Mouse (Mus musculus) embryo, embryonic 11.5 days (tissue): Measurements from ENCODE around the gene Mrrf.

Experiments
- DNase-seq: peaks from one replicate; pipeline ENCODE4 v3.0.0-alpha.2; 2012; ENCODE audit warnings: low read depth, low spot score

The Mrrf gene

DNA sequence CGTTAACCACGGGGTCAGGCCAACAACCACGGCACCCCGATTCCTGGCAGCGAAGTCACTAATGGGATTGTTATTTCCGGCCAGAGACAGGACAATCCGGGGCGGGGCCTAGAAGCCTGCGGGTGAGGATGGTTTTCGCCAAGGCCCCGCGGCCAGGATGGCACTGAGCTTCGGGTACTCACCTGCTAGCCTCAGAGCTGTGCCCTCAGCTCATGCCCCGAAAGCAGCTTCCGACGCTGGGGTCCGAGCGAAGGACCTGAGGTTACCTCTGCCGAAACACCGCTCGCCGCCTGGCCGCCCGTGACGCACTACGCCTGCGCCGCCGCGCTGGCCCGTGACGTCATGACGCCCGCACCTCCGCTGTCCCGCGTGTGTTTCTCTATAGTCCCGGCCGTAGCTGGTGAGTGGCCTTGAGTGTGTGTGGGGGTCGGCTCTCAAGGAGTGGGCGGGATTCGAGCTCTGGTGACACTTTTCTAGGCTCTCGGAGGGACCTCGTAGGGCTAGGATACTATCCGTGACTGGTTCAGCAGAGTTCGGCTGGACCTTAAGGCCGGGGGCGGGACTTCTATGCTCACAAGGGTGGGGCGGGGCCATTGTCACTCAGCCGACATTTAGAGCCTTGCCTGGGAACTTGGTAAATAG, at the start of gene Mrrf, which contains the start of gene Rbm18:
Mrrf (plus strand) TSS at position 90 of the 642 bp plus-strand sequence.
Rbm18 (minus strand) TSS at position 474 of the 642 bp plus-strand sequence.
- peak; percentile 85 for DNase-seq

DNA sequence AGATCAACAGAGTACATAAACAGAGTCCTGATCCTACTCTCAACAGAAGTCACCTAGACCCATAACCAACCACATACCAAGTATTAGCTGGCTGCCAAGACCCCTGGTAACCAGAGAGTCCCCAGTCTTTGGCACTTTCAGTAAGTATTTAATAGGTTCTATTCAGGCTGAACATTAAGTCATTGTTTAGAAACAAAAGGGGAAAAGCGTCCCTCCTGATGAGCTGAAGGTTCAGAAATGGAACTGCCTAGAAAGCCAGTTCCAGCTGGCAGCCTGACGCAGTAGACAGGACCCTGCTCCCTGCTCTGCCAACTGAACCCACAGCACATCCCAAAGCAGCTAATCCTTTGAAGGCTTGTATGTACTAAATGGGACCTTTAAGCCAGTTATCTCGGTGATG, 47.0 kb upstream of the Mrrf start:
- DNase-seq, result no peak

GRCm38 (mm10) chr2:36090853-36091741, 45.1 kb upstream of the Mrrf start:
- peak; percentile 73 for DNase-seq

- no peak for DNase-seq
These were observed 43.4 kb upstream of the Mrrf start for GRCm38 (mm10) chr2:36092748-36093147.

DNA sequence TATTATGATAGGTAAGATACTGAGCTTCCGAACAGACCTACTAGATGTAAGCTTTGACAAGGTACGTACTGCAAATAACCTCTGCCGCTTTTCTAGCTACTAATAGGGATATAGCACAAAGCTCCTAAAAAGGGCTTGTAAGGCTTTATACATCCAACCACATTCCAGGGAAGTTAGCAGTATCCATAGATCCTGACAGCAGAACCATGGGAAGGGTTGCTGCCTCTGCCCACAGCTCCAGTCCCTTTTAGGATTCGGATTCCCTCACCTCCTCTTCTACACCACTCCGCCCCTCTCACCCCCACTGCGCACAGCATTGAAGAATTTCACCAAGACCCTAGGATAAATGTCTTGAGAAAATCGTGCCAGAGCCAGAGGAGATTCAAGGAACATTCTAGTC, 42.9 kb upstream of the Mrrf start:
- DNase-seq, result no peak

DNA sequence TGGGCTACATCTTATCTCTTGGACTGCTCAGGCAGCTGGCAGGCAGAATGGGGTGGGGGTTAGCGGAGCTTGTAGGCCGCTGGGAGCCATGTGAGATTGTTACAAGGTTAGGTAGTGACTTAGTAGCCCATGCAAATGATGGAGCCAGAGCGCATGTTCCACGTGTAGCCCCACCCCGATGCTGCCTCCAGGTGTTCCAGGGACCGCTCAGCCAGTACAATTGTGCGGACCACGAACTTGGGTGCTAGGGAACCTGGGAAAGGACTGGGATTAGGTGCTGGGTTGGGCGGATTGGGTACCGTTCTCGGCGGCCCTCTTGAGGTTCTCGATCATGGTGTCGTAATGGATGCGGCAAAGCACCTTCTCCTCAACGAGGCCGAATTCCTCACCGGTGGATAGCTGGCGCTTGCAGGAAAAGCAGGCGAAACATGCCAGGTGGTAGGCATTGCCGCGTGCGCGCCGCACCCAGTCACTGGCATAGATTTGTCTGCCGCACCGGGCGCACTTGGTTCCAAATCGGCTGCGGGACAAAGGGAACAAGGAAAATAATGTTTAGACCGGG, 42.2 kb upstream of the Mrrf start:
- DNase-seq, result no peak

- DNase-seq, result no peak
These were observed 38.9 kb upstream of the Mrrf start for GRCm38 (mm10) chr2:36097129-36097815.

- no peak for DNase-seq
These were observed 38.2 kb upstream of the Mrrf start for GRCm38 (mm10) chr2:36098021-36098420.

- DNase-seq, result no peak
These were observed 36.5 kb upstream of the Mrrf start for GRCm38 (mm10) chr2:36099739-36100138.

DNA sequence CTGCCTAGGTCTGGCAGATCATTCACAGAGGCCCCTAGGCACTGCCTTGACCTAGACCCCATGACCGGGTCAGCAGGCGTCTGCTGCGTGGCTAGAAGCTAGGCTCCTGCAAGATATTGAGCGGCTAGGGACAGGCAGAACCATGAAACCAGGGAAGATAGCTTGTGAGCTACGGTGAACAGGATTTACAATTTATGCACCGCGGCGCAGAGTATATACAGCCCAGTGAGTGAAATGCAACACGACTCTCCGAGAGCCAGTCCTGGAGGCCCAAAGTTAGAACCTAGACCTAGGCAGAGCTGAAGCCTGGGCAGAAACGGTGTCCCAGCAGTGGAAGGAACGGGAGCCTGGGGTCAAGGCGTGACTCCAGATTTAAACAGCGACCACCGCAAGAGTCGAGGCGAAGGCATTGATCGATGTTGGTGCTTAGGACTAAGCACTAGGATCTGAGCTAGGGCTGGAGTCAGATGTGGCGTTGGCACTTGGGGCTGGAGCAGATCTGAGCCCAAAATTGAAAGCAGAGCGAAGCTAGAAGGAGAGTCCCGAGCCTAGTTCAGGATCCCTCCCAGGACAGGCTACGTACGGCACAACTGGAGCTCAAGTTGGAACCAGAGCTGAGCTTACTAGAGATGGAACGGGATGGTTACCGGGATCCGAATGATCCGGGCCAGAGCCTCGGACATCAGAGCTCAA, 34.2 kb upstream of the Mrrf start:
- DNase-seq, result no peak

DNA sequence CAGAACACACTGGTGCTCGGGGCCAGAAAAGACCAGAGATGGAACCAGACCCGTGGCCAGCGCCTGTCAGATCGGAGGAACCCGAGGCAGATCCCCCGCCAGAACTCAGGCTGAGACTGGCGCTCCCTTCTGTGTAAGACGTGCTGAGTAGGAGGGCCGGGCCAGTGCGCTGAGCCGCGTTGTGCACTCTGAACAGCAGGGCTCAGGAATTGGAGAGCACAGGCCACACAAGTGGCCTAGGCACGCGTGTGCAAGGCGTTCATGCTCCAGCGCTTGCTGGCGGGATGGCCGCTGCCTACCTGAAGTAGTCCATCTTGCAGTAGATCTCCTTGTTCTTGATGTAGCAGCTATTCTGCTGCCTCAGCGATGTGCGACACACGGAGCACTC, 33.6 kb upstream of the Mrrf start:
- no peak for DNase-seq

- DNase-seq, result no peak
These were observed 33.1 kb upstream of the Mrrf start for GRCm38 (mm10) chr2:36103069-36103554.

DNA sequence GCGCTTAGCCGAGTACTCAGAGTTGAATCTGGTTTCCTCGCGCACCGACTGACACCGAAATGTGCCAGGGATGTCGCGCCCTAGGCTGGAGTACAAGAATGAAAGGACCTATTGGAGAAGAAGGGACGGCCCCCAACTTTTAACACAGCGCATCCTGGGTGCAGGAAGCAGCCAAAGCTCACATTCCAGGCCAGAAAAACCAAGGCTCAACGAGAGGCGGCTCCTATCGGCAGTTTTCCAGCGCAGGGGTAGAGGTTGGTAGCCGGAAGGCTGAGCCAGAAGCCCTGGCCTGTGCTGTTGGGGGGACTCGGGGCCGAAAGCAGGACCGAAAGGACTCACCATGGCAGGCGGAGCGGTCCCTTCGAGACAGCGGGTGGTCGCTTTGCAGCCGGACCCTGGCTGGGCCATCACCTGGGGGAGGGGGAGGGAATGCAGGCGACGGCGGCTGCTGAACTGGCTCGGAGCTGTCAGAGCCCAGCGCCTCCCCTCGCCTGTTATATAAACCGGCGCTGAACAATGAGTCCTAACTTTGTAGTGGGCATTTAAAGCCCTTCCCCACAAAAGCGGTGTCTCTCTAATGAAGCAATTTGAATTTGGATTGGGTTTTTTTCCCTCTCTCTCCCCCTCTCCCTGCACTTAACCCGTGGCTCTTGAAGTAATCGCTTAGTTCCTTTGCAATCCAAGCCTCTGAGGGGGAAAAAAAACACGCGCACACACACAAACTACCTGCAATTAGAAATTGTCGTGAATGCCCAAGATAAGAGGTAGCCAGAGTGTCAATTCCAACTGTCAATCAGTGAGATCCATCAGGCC, 32.4 kb upstream of the Mrrf start:
- no peak for DNase-seq

DNA sequence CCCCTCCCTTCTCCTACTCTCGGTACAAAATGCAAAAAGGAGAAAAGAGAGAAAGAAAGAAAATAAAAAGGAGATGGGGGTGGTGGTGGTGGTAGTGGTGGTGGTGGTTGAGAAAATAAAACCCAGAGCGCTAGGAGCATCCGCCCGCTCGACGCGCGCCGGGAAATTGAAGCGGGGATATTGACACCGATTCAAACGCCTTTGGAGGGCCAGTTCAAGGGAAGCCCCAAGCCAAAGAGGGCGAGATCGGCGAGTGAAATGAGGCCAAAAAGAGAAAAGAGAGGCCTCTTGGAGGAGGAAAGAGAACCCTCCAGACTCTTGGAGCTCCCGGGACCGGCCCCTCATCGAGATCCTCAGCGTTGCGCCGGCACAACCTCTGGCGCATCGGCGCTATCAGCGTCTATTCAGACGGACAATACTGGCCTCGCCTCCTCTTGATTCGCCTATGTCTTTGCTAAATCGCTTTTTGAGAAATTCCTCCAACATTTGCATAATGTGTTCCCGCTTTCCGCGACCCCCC, 31.7 kb upstream of the Mrrf start:
- DNase-seq, result no peak

GRCm38 (mm10) chr2:36104956-36105741, 31.0 kb upstream of the Mrrf start, which contains the start of gene Lhx6:
Lhx6 (minus strand) TSS chr2:36105408.
- DNase-seq, result no peak

DNA sequence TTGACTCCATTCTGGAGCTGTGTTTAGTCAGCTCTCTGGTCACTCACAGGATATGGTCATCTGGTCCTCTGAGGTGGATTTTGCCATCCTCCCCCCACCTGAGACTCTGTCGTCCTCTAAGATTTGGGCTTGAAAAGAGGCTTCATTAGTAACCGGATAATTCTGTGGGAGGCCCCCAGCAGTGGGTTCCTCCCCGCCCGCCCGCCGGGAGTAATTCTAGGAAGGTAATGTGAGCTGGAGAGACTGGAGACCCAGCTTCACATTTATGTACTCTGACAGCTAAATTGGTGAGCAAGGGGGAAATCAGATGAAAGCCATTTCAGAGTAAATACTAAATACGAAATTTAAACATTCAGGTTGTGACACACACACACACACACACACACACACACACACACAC, 27.6 kb upstream of the Mrrf start:
- no peak for DNase-seq

- DNase-seq, result no peak
These were observed 23.6 kb upstream of the Mrrf start for GRCm38 (mm10) chr2:36112632-36113031.

DNA sequence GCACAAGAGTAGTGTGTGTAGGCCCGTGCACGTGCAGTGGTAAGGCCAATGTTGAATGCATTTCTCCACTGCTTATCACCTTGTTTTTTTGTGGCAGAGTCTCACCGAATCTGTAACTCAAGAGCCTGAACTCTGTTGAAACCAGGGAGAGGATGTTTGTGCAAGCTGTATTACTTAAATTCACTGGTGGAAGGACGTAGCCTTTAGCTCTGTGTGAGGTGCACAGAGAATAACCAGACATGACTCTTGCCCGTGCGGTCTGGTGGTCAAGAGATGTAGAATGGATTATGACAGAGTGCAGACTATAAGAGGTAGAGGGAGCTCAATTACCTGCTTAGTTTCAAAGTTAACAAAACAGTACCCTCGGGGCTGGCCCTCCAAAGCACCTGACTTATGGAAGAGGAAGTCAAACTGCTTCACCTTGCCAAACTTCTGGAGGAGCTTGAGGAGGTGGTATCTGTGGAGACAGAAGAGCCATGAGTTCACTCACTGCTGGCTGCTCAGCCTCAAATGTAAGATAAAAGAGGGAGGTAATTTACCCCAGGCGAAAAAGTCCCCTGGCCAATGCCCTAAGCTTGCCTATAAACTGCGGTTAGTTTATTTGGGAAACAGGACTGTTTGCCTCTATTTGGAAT, 9.3 kb upstream of the Mrrf start:
- no peak for DNase-seq

DNA sequence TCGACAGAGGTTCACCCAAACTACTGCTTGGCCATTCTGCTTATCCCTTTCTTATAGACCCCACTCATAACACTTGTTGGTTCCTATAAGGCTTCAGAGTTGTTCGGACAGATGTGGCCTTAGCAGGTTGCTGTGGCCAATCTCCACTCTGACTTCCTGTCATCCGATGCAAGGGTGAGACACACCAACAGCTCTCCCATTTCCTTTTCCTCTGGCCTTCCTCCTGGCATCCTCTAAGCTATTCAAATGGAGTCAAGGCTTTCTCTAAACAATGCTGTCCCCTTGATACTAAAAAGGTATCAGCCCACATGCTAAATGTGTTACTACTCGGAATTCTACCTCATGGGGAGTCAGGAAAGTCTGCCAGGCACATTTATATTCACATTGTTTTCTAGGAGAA, 8.2 kb upstream of the Mrrf start:
- DNase-seq, result no peak
